Mouse (Mus musculus) neural tube, embryonic 14.5 days (tissue): Measurements from ENCODE around the gene Apobec1. TPM values are rescaled to one million over a fixed set of nuclear protein-coding genes. Genes with fewer than 3 reads are reported as not detected.
A peak's percentile ranks its signal among the peaks of the same experiment; 100 is the strongest.
"Not testable (repeated sequence)": the region's sequence is repeated elsewhere in the genome, so short reads cannot be mapped to it uniquely, and the experiment has no call there.

Experiments used
- ATAC-seq: fragments of 200-750 bp; cut with Nextera tagmentation; 2 replicates; pipeline ENCODE4 v1.8.0; 2017; ENCODE audit warnings: low read depth, mild to moderate bottlenecking, moderate TSS enrichment, moderate library complexity
- H3K27ac ChIP-seq: fragments of 300-500 bp; sonication (generic); 2 replicates; pipeline ENCODE4 v1.5.1; 2014; ENCODE audit warnings: low read depth, mild to moderate bottlenecking, control low read depth, low read length, moderate library complexity, mixed read lengths
- H3K27me3 ChIP-seq: fragments of 300-500 bp; sonication (generic); 2 replicates; pipeline ENCODE4 v1.6.1; 2014; ENCODE audit warnings: low read length; ENCODE audit not compliant: control insufficient read depth, insufficient read depth
- H3K36me3 ChIP-seq: fragments of 300-500 bp; sonication (generic); 2 replicates; pipeline ENCODE4 v1.6.1; 2014; ENCODE audit warnings: low read length, mixed read lengths; ENCODE audit not compliant: control insufficient read depth, insufficient read depth
- H3K4me1 ChIP-seq: fragments of 300-500 bp; sonication (generic); 2 replicates; pipeline ENCODE4 v1.6.1; 2014; ENCODE audit warnings: low read length; ENCODE audit not compliant: control insufficient read depth, insufficient read depth
- H3K4me2 ChIP-seq: fragments of 300-500 bp; sonication (generic); 2 replicates; pipeline ENCODE4 v1.6.1; 2014; ENCODE audit warnings: mild to moderate bottlenecking, low read depth, low read length, control low read depth
- H3K4me3 ChIP-seq: fragments of 300-500 bp; sonication (generic); 2 replicates; pipeline ENCODE4 v1.5.1; 2014; ENCODE audit warnings: low read depth, low read length, control low read depth, mixed read lengths
- H3K9ac ChIP-seq: fragments of 300-500 bp; sonication (generic); replicated peaks from 2 replicates; pipeline ENCODE4 v1.6.1; 2014; ENCODE audit warnings: low read depth, mild to moderate bottlenecking, control low read depth, low read length, mixed read lengths
- H3K9me3 ChIP-seq: fragments of 300-500 bp; sonication (generic); 2 replicates; pipeline ENCODE4 v1.6.1; 2016; ENCODE audit warnings: low read length; ENCODE audit not compliant: control insufficient read depth
- WGBS: fragments of 180-500 bp; shearing (Covaris S2); extraction: QIAGEN DNeasy Blood & Tissue Kit; methylation state at CpG from one replicate; pipeline ENCODE4 v1.1.7; 2014; 5-methylcytosine and 5-hydroxymethylcytosine counted together
- polyA plus RNA-seq: library from polyadenylated mRNA; unstranded; fragments of >200 nt; fragmentation: Nextera tagmentation; extraction: Ambion mirVana; gene quantifications from 2 replicates; pipeline ENCODE4 v1.2.1, GENCODE M21; 2014

Apobec1 gene
- polyA plus RNA-seq, 1 experiment from 2014 or later = 1.1 TPM

- not testable (repeated sequence) for H3K27me3 ChIP-seq, H3K27ac ChIP-seq, H3K4me2 ChIP-seq, H3K9ac ChIP-seq, H3K4me3 ChIP-seq, H3K36me3 ChIP-seq, ATAC-seq, H3K4me1 ChIP-seq, H3K9me3 ChIP-seq
- 75% methylated on average over 5 of the region's 5 CpGs for WGBS
Measured at GRCm38 (mm10) chr6:122542459-122542858, 59.8 kb downstream of the Apobec1 start.

GRCm38 (mm10) chr6:122539564-122539963, 62.7 kb downstream of the Apobec1 start:
- no peaks in the 10 kb centered on the region for H3K27me3 ChIP-seq
- H3K36me3 ChIP-seq = no peaks in the 10 kb centered on the region
- no peak overlapping the region for H3K27ac ChIP-seq
- no peak overlapping the region for H3K4me3 ChIP-seq
- no peak for ATAC-seq
- H3K9ac ChIP-seq = no peak overlapping the region
- no peaks in the 10 kb centered on the region for H3K9me3 ChIP-seq
- no peak overlapping the region for H3K4me2 ChIP-seq
- WGBS = 65% methylated on average over 9 of the region's 9 CpGs
- no peaks in the 10 kb centered on the region for H3K4me1 ChIP-seq

GRCm38 (mm10) chr6:122534032-122534431, 68.2 kb downstream of the Apobec1 start:
- H3K27ac ChIP-seq = no peak overlapping the region
- WGBS = 43% methylated on average over 3 of the region's 3 CpGs
- no peak overlapping the region for H3K9ac ChIP-seq
- H3K36me3 ChIP-seq = no peaks in the 10 kb centered on the region
- H3K4me3 ChIP-seq = no peak overlapping the region
- H3K9me3 ChIP-seq = no peaks in the 10 kb centered on the region
- H3K4me1 ChIP-seq = no peaks in the 10 kb centered on the region
- no peak for ATAC-seq
- H3K4me2 ChIP-seq = no peak overlapping the region
- H3K27me3 ChIP-seq = no peaks in the 10 kb centered on the region

GRCm38 (mm10) chr6:122532883-122533302, 69.4 kb downstream of the Apobec1 start:
- Histone ChIP-seq H3K4me2 (peak overlapping the region; percentile 28; the same call in 1 of the 2 replicates), H3K27me3 (no peaks in the 10 kb centered on the region), H3K4me1 (no peaks in the 10 kb centered on the region), H3K27ac (no peak overlapping the region), H3K36me3 (no peaks in the 10 kb centered on the region), H3K4me3 (no peak overlapping the region), H3K9ac (no peak overlapping the region), H3K9me3 (no peaks in the 10 kb centered on the region)
- WGBS = 7% methylated on average over 4 of the region's 4 CpGs
- peak; percentile 21; the same call in 1 of the 2 replicates for ATAC-seq

GRCm38 (mm10) chr6:122531466-122532174, 70.6 kb downstream of the Apobec1 start:
- Histone ChIP-seq H3K9me3 (no peaks in the 10 kb centered on the region), H3K27me3 (no peaks in the 10 kb centered on the region), H3K4me1 (no peaks in the 10 kb centered on the region), H3K27ac (no peak overlapping the region), H3K9ac (no peak overlapping the region), H3K36me3 (no peaks in the 10 kb centered on the region), H3K4me3 (no peak overlapping the region), H3K4me2 (no peak overlapping the region)
- no peak for ATAC-seq
- 73% methylated on average over 8 of the region's 8 CpGs for WGBS

GRCm38 (mm10) chr6:122528136-122528535, 74.1 kb downstream of the Apobec1 start:
- no peak overlapping the region for H3K4me2 ChIP-seq
- 79% methylated on average over 11 of the region's 11 CpGs for WGBS
- no peak overlapping the region for H3K27ac ChIP-seq
- no peak overlapping the region for H3K4me3 ChIP-seq
- no peak overlapping the region for H3K9ac ChIP-seq
- H3K27me3 ChIP-seq = no peaks in the 10 kb centered on the region
- no peaks in the 10 kb centered on the region for H3K9me3 ChIP-seq
- ATAC-seq = no peak
- H3K4me1 ChIP-seq = no peaks in the 10 kb centered on the region
- H3K36me3 ChIP-seq = no peaks in the 10 kb centered on the region

Other genes starting within 250 kb of the Apobec1 start
- 123 and 125 TPM in 2 replicates for gene Rimklb, start 103.7 kb downstream of the Apobec1 start, polyA plus RNA-seq
- 1.8 and 5.5 TPM in 2 replicates for gene Mfap5, start 96.6 kb downstream of the Apobec1 start, polyA plus RNA-seq
- 0.99 and 1.1 TPM in 2 replicates for gene Aicda, start 48.6 kb downstream of the Apobec1 start, polyA plus RNA-seq
- not detected in 2 replicates for gene Gdf3, start 7.6 kb upstream of the Apobec1 start, polyA plus RNA-seq
- gene Dppa3, start 24.0 kb upstream of the Apobec1 start, polyA plus RNA-seq = not detected in 2 replicates
- 0.29 and 0.30 TPM in 2 replicates for gene Nanog, start 105.0 kb upstream of the Apobec1 start, polyA plus RNA-seq
- 44.3 and 45.4 TPM in 2 replicates for gene Slc2a3, start 199.2 kb upstream of the Apobec1 start, polyA plus RNA-seq
- gene Foxj2, start 217.5 kb upstream of the Apobec1 start, polyA plus RNA-seq = 8.8 and 9.8 TPM in 2 replicates